Mouse (Mus musculus) heart, adult 8-10 months (tissue): ENCODE results near the gene Cntn2. TPM values are rescaled to one million over a fixed set of nuclear protein-coding genes. Genes with fewer than 3 reads are reported as not detected.

ENCODE experiments used
- DNase-seq: peaks from one replicate; pipeline ENCODE4 v3.0.0; 2022; ENCODE audit warnings: low spot score
- total RNA-seq, 4 experiments: library from RNA; stranded (reverse); gene quantifications; 2 replicates each; pipeline ENCODE4 v1.2.4; 2022

Cntn2 gene
- 1 to 10 TPM; 2.7 to 4.6 (median 3.5) TPM for total RNA-seq

- no peak for DNase-seq
These were observed at the start of gene Cntn2 for GRCm38 (mm10) chr1:132542762-132543306. TSS of gene Cntn2 (minus strand) at chr1:132543256.

GRCm38 (mm10) chr1:132592145-132592544 lies 49.1 kb upstream of the Cntn2 start:
- DNase-seq = no peak

- no peak for DNase-seq
These were observed 48.4 kb upstream of the Cntn2 start for GRCm38 (mm10) chr1:132591399-132591930.

GRCm38 (mm10) chr1:132586679-132587201 lies 43.7 kb upstream of the Cntn2 start:
- no peak for DNase-seq

GRCm38 (mm10) chr1:132585376-132585775 lies 42.3 kb upstream of the Cntn2 start:
- no peak for DNase-seq

GRCm38 (mm10) chr1:132582998-132583604 lies 40.0 kb upstream of the Cntn2 start:
- no peak for DNase-seq

GRCm38 (mm10) chr1:132581845-132582839 lies 39.1 kb upstream of the Cntn2 start:
- DNase-seq = no peak

GRCm38 (mm10) chr1:132580063-132580462 lies 37.0 kb upstream of the Cntn2 start:
- no peak for DNase-seq

- DNase-seq = no peak
These were observed 33.8 kb upstream of the Cntn2 start for GRCm38 (mm10) chr1:132576845-132577244.

- DNase-seq = no peak
These were observed 29.8 kb upstream of the Cntn2 start for GRCm38 (mm10) chr1:132572851-132573250.

GRCm38 (mm10) chr1:132571613-132572012 lies 28.6 kb upstream of the Cntn2 start:
- DNase-seq = no peak

GRCm38 (mm10) chr1:132570906-132571305 lies 27.9 kb upstream of the Cntn2 start:
- DNase-seq = no peak

GRCm38 (mm10) chr1:132570068-132570780 lies 27.2 kb upstream of the Cntn2 start:
- DNase-seq = no peak

- DNase-seq = no peak
These were observed 26.5 kb upstream of the Cntn2 start for GRCm38 (mm10) chr1:132569516-132569915.

- DNase-seq = no peak
These were observed 24.5 kb upstream of the Cntn2 start for GRCm38 (mm10) chr1:132567336-132568125.

- DNase-seq = no peak
These were observed 22.7 kb upstream of the Cntn2 start for GRCm38 (mm10) chr1:132565766-132566165.

GRCm38 (mm10) chr1:132564946-132565345 lies 21.9 kb upstream of the Cntn2 start:
- no peak for DNase-seq

GRCm38 (mm10) chr1:132562337-132562795 lies 19.3 kb upstream of the Cntn2 start:
- no peak for DNase-seq

GRCm38 (mm10) chr1:132560907-132561700 lies 18.0 kb upstream of the Cntn2 start:
- no peak for DNase-seq

- no peak for DNase-seq
These were observed 16.0 kb upstream of the Cntn2 start for GRCm38 (mm10) chr1:132559045-132559444.
